Mouse (Mus musculus): ENCODE data around the gene Efhd2.

Gene Efhd2

GRCm38 (mm10) chr4:141879875-141880274 is 5.2 kb upstream of the Efhd2 start:
- no peak for DNase-seq

- no peak for DNase-seq
These were observed 4.4 kb upstream of the Efhd2 start for GRCm38 (mm10) chr4:141879074-141879473.

GRCm38 (mm10) chr4:141878621-141879020 is 3.9 kb upstream of the Efhd2 start:
- DNase-seq = no peak

- no peak for DNase-seq
These were observed 875 bp upstream of the Efhd2 start for GRCm38 (mm10) chr4:141875481-141876108.

- no peak for DNase-seq
These were observed 564 bp downstream of the Efhd2 start for GRCm38 (mm10) chr4:141874111-141874600.

GRCm38 (mm10) chr4:141872977-141873376 is 1.7 kb downstream of the Efhd2 start:
- no peak for DNase-seq

GRCm38 (mm10) chr4:141871909-141872308 is 2.8 kb downstream of the Efhd2 start:
- DNase-seq = peak; percentile 60

GRCm38 (mm10) chr4:141871333-141871725 is 3.4 kb downstream of the Efhd2 start:
- DNase-seq = no peak

- no peak for DNase-seq
These were observed 3.9 kb downstream of the Efhd2 start for GRCm38 (mm10) chr4:141870666-141871332.

GRCm38 (mm10) chr4:141869436-141870215 is 5.1 kb downstream of the Efhd2 start:
- DNase-seq = no peak

- DNase-seq = no peak
These were observed 6.7 kb downstream of the Efhd2 start for GRCm38 (mm10) chr4:141868051-141868450.

GRCm38 (mm10) chr4:141867498-141867897 is 7.2 kb downstream of the Efhd2 start:
- DNase-seq = no peak

- DNase-seq = no peak
These were observed 7.7 kb downstream of the Efhd2 start for GRCm38 (mm10) chr4:141866933-141867490.

- DNase-seq = no peak
These were observed 9.1 kb downstream of the Efhd2 start for GRCm38 (mm10) chr4:141865600-141865999.

GRCm38 (mm10) chr4:141865006-141865405 is 9.7 kb downstream of the Efhd2 start:
- no peak for DNase-seq

GRCm38 (mm10) chr4:141864506-141864905 is 10.2 kb downstream of the Efhd2 start:
- no peak for DNase-seq

- DNase-seq = no peak
These were observed 10.9 kb downstream of the Efhd2 start for GRCm38 (mm10) chr4:141863726-141864280.

GRCm38 (mm10) chr4:141862867-141863266 is 11.9 kb downstream of the Efhd2 start:
- no peak for DNase-seq

- DNase-seq = no peak
These were observed 13.0 kb downstream of the Efhd2 start for GRCm38 (mm10) chr4:141861591-141862295.

- DNase-seq = no peak
These were observed 14.4 kb downstream of the Efhd2 start for GRCm38 (mm10) chr4:141860246-141860841.

GRCm38 (mm10) chr4:141859351-141859750 is 15.4 kb downstream of the Efhd2 start:
- DNase-seq = no peak

GRCm38 (mm10) chr4:141858501-141858900 is 16.2 kb downstream of the Efhd2 start:
- no peak for DNase-seq

Measured in cerebellum, adult 11 months (tissue).